Mouse (Mus musculus) C2C12 (cell line): ENCODE measurements around the gene Zfp879. TPM values are rescaled to one million over a fixed set of nuclear protein-coding genes. Genes with fewer than 3 reads are reported as not detected.

Experiments
- H3K27me3 ChIP-seq: one replicate; pipeline ENCODE4 v1.6.1; 2011; ENCODE audit not compliant: control insufficient read depth, insufficient read depth, insufficient read length
- H3K36me3 ChIP-seq: one replicate; pipeline ENCODE4 v1.6.1; 2011; ENCODE audit not compliant: control insufficient read depth, insufficient read depth
- H3K4me3 ChIP-seq: one replicate; pipeline ENCODE4 v1.5.1; 2011; ENCODE audit warnings: mild to moderate bottlenecking, control low read depth; ENCODE audit not compliant: poor library complexity, insufficient read depth, severe bottlenecking
- H3K79me2 ChIP-seq: one replicate; pipeline ENCODE4 v1.6.1; 2011; ENCODE audit not compliant: control insufficient read depth, insufficient read depth
- H3K79me3 ChIP-seq: one replicate; pipeline ENCODE4 v1.6.1; 2011; ENCODE audit warnings: low read depth, control low read depth
- H3ac ChIP-seq: one replicate; pipeline ENCODE3; 2011; ENCODE audit warnings: low read depth; ENCODE audit not compliant: control insufficient read depth, insufficient read length
- CEBPB ChIP-seq: IDR thresholded peaks from one replicate; pipeline ENCODE4 v1.6.1; 2011; ENCODE audit warnings: low read depth, mild to moderate bottlenecking, control low read depth, moderate library complexity
- CTCF ChIP-seq: IDR thresholded peaks from one replicate; pipeline ENCODE4 v1.5.1; 2011; ENCODE audit not compliant: control insufficient read depth, insufficient read depth, insufficient read length
- FOSL1 ChIP-seq: IDR thresholded peaks from one replicate; pipeline ENCODE4 v1.8.0; 2011; ENCODE audit warnings: mild to moderate bottlenecking, low read length; ENCODE audit not compliant: poor library complexity, insufficient read depth, severe bottlenecking
- MAX ChIP-seq: IDR thresholded peaks from one replicate; pipeline ENCODE4 v1.6.1; 2011; ENCODE audit warnings: mild to moderate bottlenecking, control low read depth
- MYOD1 ChIP-seq: IDR thresholded peaks from one replicate; pipeline ENCODE4 v1.6.1; 2011; ENCODE audit warnings: low read depth; ENCODE audit not compliant: control insufficient read depth, insufficient read length
- MYOG ChIP-seq: IDR thresholded peaks from one replicate; pipeline ENCODE4 v1.6.1; 2011; ENCODE audit not compliant: control insufficient read depth, insufficient read length; ENCODE audit errors: extremely low read depth
- USF1 ChIP-seq: IDR thresholded peaks from one replicate; pipeline ENCODE4 v1.6.1; 2011; ENCODE audit warnings: low read depth, mild to moderate bottlenecking, control low read depth, moderate library complexity
- polyA plus RNA-seq: library from polyadenylated mRNA; unstranded; fragments of >200 nt; fragmentation: generic; extraction: Trizol; gene quantifications from one replicate; pipeline ENCODE4 v1.2.1, GENCODE M21; 2012; ENCODE audit warnings: missing spikeins

Zfp879 gene
- polyA plus RNA-seq, 1 experiment: 0.01 TPM

- no peak for TF ChIP-seq CTCF
- no peak for TF ChIP-seq MAX
- no peak for TF ChIP-seq USF1
- no peak for TF ChIP-seq FOSL1
- no peak for TF ChIP-seq MYOG
- no peak for TF ChIP-seq MYOD1
- TF ChIP-seq CEBPB: no peak
Measured at GRCm38 (mm10) chr11:50798836-50799235, 42.5 kb downstream of the Zfp879 start.

GRCm38 (mm10) chr11:50797674-50798073 is 43.7 kb downstream of the Zfp879 start:
- H3K27me3 ChIP-seq: no peaks in the 10 kb centered on the region
- H3K4me3 ChIP-seq: no peak overlapping the region
- no peaks in the 10 kb centered on the region for H3K79me2 ChIP-seq
- TF ChIP-seq USF1 (no peak), MYOD1 (no peak), CTCF (no peak), CEBPB (no peak)
- no peaks in the 10 kb centered on the region for H3K36me3 ChIP-seq
- H3ac ChIP-seq: no peak overlapping the region
- H3K79me3 ChIP-seq: no peaks in the 10 kb centered on the region

More at GRCm38 (mm10) chr11:50798836-50799235, 42.5 kb downstream of the Zfp879 start:
- H3K4me3 ChIP-seq: no peak overlapping the region
- no peak overlapping the region for H3ac ChIP-seq
- no peaks in the 10 kb centered on the region for H3K27me3 ChIP-seq
- no peaks in the 10 kb centered on the region for H3K79me3 ChIP-seq
- no peaks in the 10 kb centered on the region for H3K79me2 ChIP-seq
- H3K36me3 ChIP-seq: no peaks in the 10 kb centered on the region

Other genes starting within 250 kb of the Zfp879 start
- gene Adamts2, start 239.5 kb downstream of the Zfp879 start, polyA plus RNA-seq: 2.9 TPM
- gene Zfp354c, start 13.8 kb downstream of the Zfp879 start, polyA plus RNA-seq: 1.6 TPM
- not detected for gene Grm6, start 9.1 kb upstream of the Zfp879 start, polyA plus RNA-seq
- gene Zfp454, start 46.1 kb upstream of the Zfp879 start, polyA plus RNA-seq: not detected
- 0.69 TPM for gene Zfp2, start 74.6 kb upstream of the Zfp879 start, polyA plus RNA-seq
- gene Zfp354b, start 90.1 kb upstream of the Zfp879 start, polyA plus RNA-seq: 0.11 TPM
- not detected for gene 4933414I15Rik, start 102.2 kb upstream of the Zfp879 start, polyA plus RNA-seq
- gene Prop1, start 112.2 kb upstream of the Zfp879 start, polyA plus RNA-seq: not detected
- not detected for gene Olfr1378, start 125.0 kb upstream of the Zfp879 start, polyA plus RNA-seq
- not detected for gene Olfr1377, start 140.4 kb upstream of the Zfp879 start, polyA plus RNA-seq
- gene Olfr51, start 162.0 kb upstream of the Zfp879 start, polyA plus RNA-seq: not detected
- not detected for gene Olfr54, start 172.7 kb upstream of the Zfp879 start, polyA plus RNA-seq
- gene Olfr1375, start 206.6 kb upstream of the Zfp879 start, polyA plus RNA-seq: not detected
- 0.88 TPM for gene Zfp354a, start 217.7 kb upstream of the Zfp879 start, polyA plus RNA-seq